Mouse (Mus musculus): ENCODE measurements around the gene Proser1.

GRCm38 (mm10) chr3:53467356-53467755 is 3.9 kb downstream of the Proser1 start:
- TF ChIP-seq CTCF (IDR thresholded peaks at IDR 0.05; ENCODE audit: extremely low read depth, insufficient read length, insufficient replicate concordance, low read depth, low read length) (no peak), POLR2A (IDR thresholded peaks at IDR 0.05; ENCODE audit: low read depth, low read length) (no peak)
